In genomic region chr13:69696333-69696991, GRCm38 (mm10) we compare ENCODE assay signal across 9 mouse cellular contexts. TPM values are rescaled to one million over a fixed set of nuclear protein-coding genes. Genes with fewer than 3 reads are reported as not detected.
A peak's percentile ranks its signal among the peaks of the same experiment; 100 is the strongest.
DNase-seq lines count a peak whose midpoint lies in the region; ATAC-seq lines count a peak whose summit lies in the region.
"Had no signal": no experiment of that assay in that cellular context is flagged by ENCODE, and none has a peak within 500 bp of the region (broad histone marks: within the 10 kb centered on the region; RNA-seq: fewer than 3 reads in every experiment).

No protein-coding gene starts in this region.

- peak; percentile 84 for DNase-seq in heart, embryonic 10.5 days (ENCODE audit: low spot score)
- DNase-seq in c-Kit-positive CD71-positive TER-119-negative erythroid progenitor cells, embryonic 14.5 days (ENCODE audit: low read depth), result peak; percentile 36
- peak; percentile 71 to 83 for DNase-seq in left cerebral cortex, adult 8-10 months (ENCODE audit: low spot score in 2 of 2)
- peak; percentile 2 for DNase-seq in splenic B cell, adult 2 months (ENCODE audit: low read depth, low spot score)

- 41% methylated on average over 13 of the region's 13 CpGs for WGBS in heart, embryonic 10.5 days
- WGBS in heart, embryonic 11.5 days (ENCODE audit: insufficient replicate concordance), result 39% methylated on average over 13 of the region's 13 CpGs
- WGBS in forebrain, embryonic 12.5 days, result 41% methylated on average over 13 of the region's 13 CpGs
- 41% methylated on average over 13 of the region's 13 CpGs for WGBS in hindbrain, embryonic 16.5 days
- 44% methylated on average over 13 of the region's 13 CpGs for WGBS in midbrain, embryonic 12.5 days

- H3K4me1 ChIP-seq in heart, embryonic 10.5 days, result no peaks in the 10 kb centered on the region
- H3K4me1 ChIP-seq in heart, embryonic 11.5 days (ENCODE audit: control insufficient read depth, insufficient read depth, low read length), result no peaks in the 10 kb centered on the region
- H3K4me1 ChIP-seq in forebrain, embryonic 12.5 days, result no peaks in the 10 kb centered on the region
- H3K4me1 ChIP-seq in hindbrain, embryonic 16.5 days (ENCODE audit: control insufficient read depth, insufficient read depth, low read depth, low read length), result no peaks in the 10 kb centered on the region
- H3K4me1 ChIP-seq in midbrain, embryonic 12.5 days, result no peaks in the 10 kb centered on the region

- ATAC-seq in heart, embryonic 11.5 days (replicated peaks; ENCODE audit: insufficient number of reproducible peaks, low FRiP score, low TSS enrichment), result no peak
- peak; percentile 84 for ATAC-seq in forebrain, embryonic 12.5 days (ENCODE audit: low FRiP score)
- peak; percentile 92 for ATAC-seq in hindbrain, embryonic 16.5 days
- peak; percentile 65 for ATAC-seq in midbrain, embryonic 12.5 days (ENCODE audit: low FRiP score, low read depth)

- H3K4me3 ChIP-seq in heart, embryonic 10.5 days, result no peak overlapping the region
- no peak overlapping the region for H3K4me3 ChIP-seq in heart, embryonic 11.5 days (ENCODE audit: low read depth, low read length)
- H3K4me3 ChIP-seq in forebrain, embryonic 12.5 days (replicated peaks), result no peak overlapping the region
- no peak overlapping the region for H3K4me3 ChIP-seq in hindbrain, embryonic 16.5 days (ENCODE audit: low read length)
- H3K4me3 ChIP-seq in midbrain, embryonic 12.5 days, result no peak overlapping the region

- no peak overlapping the region for H3K4me2 ChIP-seq in heart, embryonic 11.5 days
- no peak overlapping the region for H3K4me2 ChIP-seq in forebrain, embryonic 12.5 days
- H3K4me2 ChIP-seq in hindbrain, embryonic 16.5 days (ENCODE audit: low read length), result no peak overlapping the region
- no peak overlapping the region for H3K4me2 ChIP-seq in midbrain, embryonic 12.5 days (replicated peaks)

- H3K27ac ChIP-seq in heart, embryonic 10.5 days, result no peak overlapping the region
- no peak overlapping the region for H3K27ac ChIP-seq in heart, embryonic 11.5 days (ENCODE audit: low read depth, low read length)
- H3K27ac ChIP-seq in forebrain, embryonic 12.5 days, result no peak overlapping the region
- no peak overlapping the region for H3K27ac ChIP-seq in hindbrain, embryonic 16.5 days (ENCODE audit: low read depth, low read length)
- no peak overlapping the region for H3K27ac ChIP-seq in midbrain, embryonic 12.5 days (replicated peaks)
- H3K27ac ChIP-seq: macrophage had no signal

- H3K9ac ChIP-seq in heart, embryonic 11.5 days (ENCODE audit: low read depth, low read length), result no peak overlapping the region
- no peak overlapping the region for H3K9ac ChIP-seq in forebrain, embryonic 12.5 days
- H3K9ac ChIP-seq in hindbrain, embryonic 16.5 days (ENCODE audit: low read depth, low read length), result no peak overlapping the region
- no peak overlapping the region for H3K9ac ChIP-seq in midbrain, embryonic 12.5 days (replicated peaks)

- no peaks in the 10 kb centered on the region for H3K9me3 ChIP-seq in heart, embryonic 10.5 days
- no peaks in the 10 kb centered on the region for H3K9me3 ChIP-seq in heart, embryonic 11.5 days (replicated peaks; ENCODE audit: control insufficient read depth, low read length)
- no peaks in the 10 kb centered on the region for H3K9me3 ChIP-seq in forebrain, embryonic 12.5 days
- no peaks in the 10 kb centered on the region for H3K9me3 ChIP-seq in hindbrain, embryonic 16.5 days (ENCODE audit: control insufficient read depth, low read length)
- H3K9me3 ChIP-seq in midbrain, embryonic 12.5 days, result no peaks in the 10 kb centered on the region

- H3K36me3 ChIP-seq in heart, embryonic 10.5 days, result no peaks in the 10 kb centered on the region
- H3K36me3 ChIP-seq in heart, embryonic 11.5 days (ENCODE audit: control insufficient read depth, insufficient read depth, low read length), result no peaks in the 10 kb centered on the region
- no peaks in the 10 kb centered on the region for H3K36me3 ChIP-seq in forebrain, embryonic 12.5 days (replicated peaks)
- no peaks in the 10 kb centered on the region for H3K36me3 ChIP-seq in hindbrain, embryonic 16.5 days (ENCODE audit: control insufficient read depth, insufficient read depth, low read length)
- H3K36me3 ChIP-seq in midbrain, embryonic 12.5 days, result no peaks in the 10 kb centered on the region
- no peaks in the 10 kb centered on the region for H3K36me3 ChIP-seq in splenic B cell, adult 2 months (ENCODE audit: control insufficient read depth, insufficient read depth, low read length, poor library complexity, severe bottlenecking)

- H3K27me3 ChIP-seq in heart, embryonic 10.5 days (ENCODE audit: insufficient read depth, poor library complexity, severe bottlenecking), result no peaks in the 10 kb centered on the region
- H3K27me3 ChIP-seq in heart, embryonic 11.5 days (ENCODE audit: control insufficient read depth, insufficient read depth, low read length), result peaks cover 2% of the 10 kb centered on the region; the same call in 1 of the 2 replicates
- H3K27me3 ChIP-seq in forebrain, embryonic 12.5 days, result no peaks in the 10 kb centered on the region; the same call in 1 of the 2 replicates
- no peaks in the 10 kb centered on the region for H3K27me3 ChIP-seq in hindbrain, embryonic 16.5 days (replicated peaks; ENCODE audit: control insufficient read depth, insufficient read depth, low read length)
- H3K27me3 ChIP-seq in midbrain, embryonic 12.5 days, result no peaks in the 10 kb centered on the region
- no peaks in the 10 kb centered on the region for H3K27me3 ChIP-seq in splenic B cell, adult 2 months (ENCODE audit: control insufficient read depth, insufficient read depth, low read length, poor library complexity, severe bottlenecking)

RNA-seq across cellular contexts. Expression of gene Ube2ql1, which starts 43.2 kb away (rescaled TPM):
- 0.80 and 0.98 TPM in 2 replicates for polyA plus RNA-seq in heart, embryonic 10.5 days (2016; fragmentation: Nextera tagmentation; extraction: Ambion mirVana)
- polyA plus RNA-seq in heart, embryonic 11.5 days (2014; fragmentation: Nextera tagmentation; extraction: Ambion mirVana), result 1.4 and 1.7 TPM in 2 replicates
- 5.8 and 6.4 TPM in 2 replicates for polyA plus RNA-seq in forebrain, embryonic 12.5 days (2016; fragmentation: Nextera tagmentation; extraction: Ambion mirVana)
- polyA plus RNA-seq in hindbrain, embryonic 16.5 days (2015; fragmentation: Nextera tagmentation; extraction: Ambion mirVana), result 27.6 and 29.1 TPM in 2 replicates
- total RNA-seq in left cerebral cortex, adult 8-10 months (2022), result 100 to 1,000 TPM; 163 to 170 (median 167) TPM
- polyA plus RNA-seq in midbrain, embryonic 12.5 days (2016; fragmentation: Nextera tagmentation; extraction: Ambion mirVana), result 7.7 and 9.6 TPM in 2 replicates
- polyA plus RNA-seq: macrophage had no signal

Comparison
In these comparisons a context has a peak if more than half of its experiments do, and no peak if none do; other contexts are left out.
1. DNase-seq: peak in every context shown above with its lines; median percentile 84 in heart, embryonic 10.5 days; 77 in left cerebral cortex, adult 8-10 months; 36 in c-Kit-positive CD71-positive TER-119-negative erythroid progenitor cells, embryonic 14.5 days; 2 in splenic B cell, adult 2 months.